Mouse (Mus musculus) intestine, postnatal 0 days (tissue): ENCODE results near the gene Stard9. TPM values are rescaled to one million over a fixed set of nuclear protein-coding genes. Genes with fewer than 3 reads are reported as not detected.
"Not testable (repeated sequence)": the region's sequence is repeated elsewhere in the genome, so short reads cannot be mapped to it uniquely, and the experiment has no call there.

Source experiments
- ATAC-seq: fragments of 200-750 bp; cut with Nextera tagmentation; 2 replicates; pipeline ENCODE4 v1.8.0; 2017; ENCODE audit warnings: mild to moderate bottlenecking, moderate TSS enrichment, moderate library complexity
- H3K27ac ChIP-seq: fragments of 300-500 bp; sonication (generic); 2 replicates; pipeline ENCODE4 v1.5.1; 2014; ENCODE audit warnings: mild to moderate bottlenecking, low read depth, low read length, moderate library complexity
- H3K27me3 ChIP-seq: fragments of 300-500 bp; sonication (generic); replicated peaks from 2 replicates; pipeline ENCODE4 v1.6.1; 2014; ENCODE audit warnings: low read length, mixed read lengths; ENCODE audit not compliant: control insufficient read depth, insufficient read depth
- H3K36me3 ChIP-seq: fragments of 300-500 bp; sonication (generic); 2 replicates; pipeline ENCODE4 v1.6.1; 2014; ENCODE audit warnings: mild to moderate bottlenecking, moderate library complexity; ENCODE audit not compliant: control insufficient read depth, insufficient read depth
- H3K4me1 ChIP-seq: fragments of 300-500 bp; sonication (generic); replicated peaks from 2 replicates; pipeline ENCODE4 v1.6.1; 2014; ENCODE audit warnings: antibody characterized with exemption, low read length, mixed read lengths; ENCODE audit not compliant: control insufficient read depth, insufficient read depth
- H3K4me2 ChIP-seq: fragments of 300-500 bp; sonication (generic); replicated peaks from 2 replicates; pipeline ENCODE4 v1.6.1; 2014; ENCODE audit warnings: low read depth, mild to moderate bottlenecking, moderate library complexity
- H3K4me3 ChIP-seq: fragments of 300-500 bp; sonication (generic); 2 replicates; pipeline ENCODE4 v1.5.1; 2014; ENCODE audit warnings: low read depth, low read length
- H3K9ac ChIP-seq: fragments of 300-500 bp; sonication (generic); 2 replicates; pipeline ENCODE4 v1.6.1; 2014; ENCODE audit warnings: mild to moderate bottlenecking, low read depth, low read length
- H3K9me3 ChIP-seq: fragments of 300-500 bp; sonication (generic); 2 replicates; pipeline ENCODE4 v1.6.1; 2016; ENCODE audit warnings: mixed run types; ENCODE audit not compliant: control insufficient read depth
- CTCF ChIP-seq: sonication (generic); IDR thresholded peaks from 2 replicates; pipeline ENCODE4 v1.5.1; 2016; ENCODE audit warnings: low read depth, mild to moderate bottlenecking, control low read depth, antibody characterized with exemption, moderate library complexity
- WGBS: fragments of 180-500 bp; shearing (Covaris S2); extraction: QIAGEN DNeasy Blood & Tissue Kit; methylation state at CpG from one replicate; pipeline ENCODE4 v1.1.7; 2014; 5-methylcytosine and 5-hydroxymethylcytosine counted together
- polyA plus RNA-seq: library from polyadenylated mRNA; unstranded; fragments of >200 nt; fragmentation: Nextera tagmentation; extraction: Ambion mirVana; gene quantifications from 2 replicates; pipeline ENCODE4 v1.2.1, GENCODE M21; 2015

Stard9 gene
- polyA plus RNA-seq, 1 experiment from 2014 or later: 1.6 TPM

- no peak for ATAC-seq
- Histone ChIP-seq H3K4me2 (no peak overlapping the region), H3K27ac (no peak overlapping the region), H3K36me3 (no peaks in the 10 kb centered on the region), H3K4me3 (no peak overlapping the region), H3K27me3 (no peaks in the 10 kb centered on the region), H3K9ac (no peak overlapping the region), H3K4me1 (no peaks in the 10 kb centered on the region), H3K9me3 (no peaks in the 10 kb centered on the region)
- TF ChIP-seq CTCF: no peak
- 72% methylated on average over 5 of the region's 5 CpGs for WGBS
These were observed 31.7 kb downstream of the Stard9 start for GRCm38 (mm10) chr2:120660486-120661078.

- TF ChIP-seq CTCF: no peak
- Histone ChIP-seq H3K27me3 (no peaks in the 10 kb centered on the region), H3K4me2 (no peak overlapping the region), H3K36me3 (no peaks in the 10 kb centered on the region), H3K9ac (no peak overlapping the region), H3K4me3 (no peak overlapping the region), H3K27ac (no peak overlapping the region), H3K4me1 (no peaks in the 10 kb centered on the region), H3K9me3 (no peaks in the 10 kb centered on the region)
- no peak for ATAC-seq
These were observed 33.8 kb downstream of the Stard9 start for GRCm38 (mm10) chr2:120662766-120663165.

GRCm38 (mm10) chr2:120663491-120664154 lies 34.7 kb downstream of the Stard9 start:
- ATAC-seq: no peak
- Histone ChIP-seq H3K4me1 (no peaks in the 10 kb centered on the region), H3K27ac (no peak overlapping the region), H3K27me3 (no peaks in the 10 kb centered on the region), H3K36me3 (no peaks in the 10 kb centered on the region), H3K4me3 (no peak overlapping the region), H3K4me2 (no peak overlapping the region), H3K9me3 (no peaks in the 10 kb centered on the region), H3K9ac (no peak overlapping the region)
- WGBS: 79% methylated on average over 3 of the region's 3 CpGs
- TF ChIP-seq CTCF: peak; percentile 22; the same call in 1 of the 2 replicates

- H3K4me2 ChIP-seq: no peak overlapping the region
- H3K27ac ChIP-seq: no peak overlapping the region
- 89% methylated on average over 2 of the region's 2 CpGs for WGBS
- no peak for TF ChIP-seq CTCF
- no peak overlapping the region for H3K9ac ChIP-seq
- no peak overlapping the region for H3K4me3 ChIP-seq
- no peaks in the 10 kb centered on the region for H3K4me1 ChIP-seq
- no peaks in the 10 kb centered on the region for H3K9me3 ChIP-seq
- ATAC-seq: no peak
- no peaks in the 10 kb centered on the region for H3K27me3 ChIP-seq
- H3K36me3 ChIP-seq: no peaks in the 10 kb centered on the region
These were observed 38.5 kb downstream of the Stard9 start for GRCm38 (mm10) chr2:120667446-120667845.

GRCm38 (mm10) chr2:120670253-120670652 lies 41.3 kb downstream of the Stard9 start:
- no peak overlapping the region for H3K4me2 ChIP-seq
- 68% methylated on average over 2 of the region's 2 CpGs for WGBS
- no peak overlapping the region for H3K9ac ChIP-seq
- no peak for ATAC-seq
- no peaks in the 10 kb centered on the region for H3K27me3 ChIP-seq
- H3K27ac ChIP-seq: no peak overlapping the region
- H3K36me3 ChIP-seq: no peaks in the 10 kb centered on the region
- peak; percentile 68 for TF ChIP-seq CTCF
- no peaks in the 10 kb centered on the region for H3K9me3 ChIP-seq
- no peaks in the 10 kb centered on the region for H3K4me1 ChIP-seq
- no peak overlapping the region for H3K4me3 ChIP-seq

- not testable (repeated sequence) for H3K27me3 ChIP-seq, H3K9ac ChIP-seq, H3K4me1 ChIP-seq, H3K9me3 ChIP-seq, H3K27ac ChIP-seq, H3K4me2 ChIP-seq, ATAC-seq, H3K4me3 ChIP-seq
- WGBS: 88% methylated on average over 7 of the region's 7 CpGs
- peaks cover 12% of the 10 kb centered on the region; the same call in 1 of the 2 replicates for H3K36me3 ChIP-seq
These were observed 52.2 kb downstream of the Stard9 start for GRCm38 (mm10) chr2:120681151-120681550.
